Mouse (Mus musculus): ENCODE data around the gene Ccnt1. TPM values are rescaled to one million over a fixed set of nuclear protein-coding genes. Genes with fewer than 3 reads are reported as not detected.
"Not testable (repeated sequence)": the region's sequence is repeated elsewhere in the genome, so short reads cannot be mapped to it uniquely, and the experiment has no call there.

Gene Ccnt1
- polyA plus RNA-seq, 2 experiments = 19.4 to 45.3 TPM

- Histone ChIP-seq H3K4me3 (replicated peaks; ENCODE audit: low read length) (no peak overlapping the region), H3K4me1 (ENCODE audit: control insufficient read depth, insufficient read depth, low read length) (no peaks in the 10 kb centered on the region), H3K27ac (replicated peaks; ENCODE audit: low read depth, low read length) (no peak overlapping the region), H3K9me3 (ENCODE audit: control insufficient read depth, low read length) (no peaks in the 10 kb centered on the region), H3K9ac (ENCODE audit: low read depth, low read length, severe bottlenecking) (no peak overlapping the region), H3K4me2 (replicated peaks; ENCODE audit: low read depth, low read length, severe bottlenecking) (no peak overlapping the region), H3K36me3 (ENCODE audit: control insufficient read depth, insufficient read depth, low read length) (peaks cover 98% of the 10 kb centered on the region), H3K27me3 (ENCODE audit: control insufficient read depth, insufficient read depth, low read length) (no peaks in the 10 kb centered on the region)
- TF ChIP-seq POLR2A (IDR thresholded peaks at IDR 0.05; ENCODE audit: borderline replicate concordance, extremely low read depth, insufficient read depth, insufficient read length) = no peak
- DNase-seq (ENCODE audit: low spot score) (no peak), ATAC-seq (ENCODE audit: low FRiP score, low read depth) (no peak)
- 92% methylated on average over 5 of the region's 5 CpGs for WGBS
Observed at GRCm38 (mm10) chr15:98595049-98595448, 24.3 kb upstream of the Ccnt1 start.

- H3K9ac ChIP-seq (ENCODE audit: low read depth, low read length, severe bottlenecking) = no peak overlapping the region
- H3K36me3 ChIP-seq (ENCODE audit: control insufficient read depth, insufficient read depth, low read length) = peaks cover 97% of the 10 kb centered on the region
- TF ChIP-seq POLR2A (IDR thresholded peaks at IDR 0.05; ENCODE audit: borderline replicate concordance, extremely low read depth, insufficient read depth, insufficient read length) = no peak
- no peak overlapping the region for H3K4me2 ChIP-seq (replicated peaks; ENCODE audit: low read depth, low read length, severe bottlenecking)
- WGBS = 79% methylated on average over 19 of the region's 19 CpGs
- ATAC-seq (ENCODE audit: low FRiP score, low read depth) = no peak
- no peak overlapping the region for H3K4me3 ChIP-seq (replicated peaks; ENCODE audit: low read length)
- no peaks in the 10 kb centered on the region for H3K4me1 ChIP-seq (ENCODE audit: control insufficient read depth, insufficient read depth, low read length)
- H3K27ac ChIP-seq (replicated peaks; ENCODE audit: low read depth, low read length) = no peak overlapping the region
- no peaks in the 10 kb centered on the region for H3K9me3 ChIP-seq (ENCODE audit: control insufficient read depth, low read length)
- H3K27me3 ChIP-seq (ENCODE audit: control insufficient read depth, insufficient read depth, low read length) = no peaks in the 10 kb centered on the region
- DNase-seq (ENCODE audit: low spot score) = no peak
Observed at GRCm38 (mm10) chr15:98594193-98594592, 23.5 kb upstream of the Ccnt1 start.

DNA sequence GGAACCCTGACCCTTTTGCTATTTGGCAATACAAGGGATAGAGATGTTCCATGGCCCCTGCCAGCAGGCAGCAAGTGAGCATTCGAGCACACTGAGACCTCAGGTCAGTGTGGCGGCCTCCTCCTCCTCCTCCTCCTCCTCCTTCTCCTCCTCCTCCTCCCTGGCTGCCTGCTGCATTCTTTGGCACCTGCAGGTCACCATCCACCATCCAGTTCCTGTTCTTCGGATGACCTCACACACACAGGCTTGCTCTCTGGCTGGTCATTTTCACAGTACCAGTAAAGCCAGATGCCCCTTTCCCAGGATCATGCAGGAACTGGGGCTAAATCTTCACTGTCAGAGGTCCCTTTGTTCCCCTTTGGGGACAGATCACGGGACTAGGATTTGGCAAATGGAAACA is 20.7 kb upstream of the Ccnt1 start:
- H3K9ac ChIP-seq (ENCODE audit: low read depth, low read length, severe bottlenecking) = no peak overlapping the region
- no peak overlapping the region for H3K4me3 ChIP-seq (replicated peaks; ENCODE audit: low read length)
- TF ChIP-seq POLR2A (IDR thresholded peaks at IDR 0.05; ENCODE audit: borderline replicate concordance, extremely low read depth, insufficient read depth, insufficient read length) = no peak
- ATAC-seq (ENCODE audit: low FRiP score, low read depth) (no peak), DNase-seq (ENCODE audit: low spot score) (no peak)
- H3K36me3 ChIP-seq (ENCODE audit: control insufficient read depth, insufficient read depth, low read length) = peaks cover 70% of the 10 kb centered on the region
- 72% methylated on average over 3 of the region's 4 CpGs for WGBS
- H3K27me3 ChIP-seq (ENCODE audit: control insufficient read depth, insufficient read depth, low read length) = no peaks in the 10 kb centered on the region
- H3K27ac ChIP-seq (replicated peaks; ENCODE audit: low read depth, low read length) = no peak overlapping the region
- no peak overlapping the region for H3K4me2 ChIP-seq (replicated peaks; ENCODE audit: low read depth, low read length, severe bottlenecking)
- no peaks in the 10 kb centered on the region for H3K9me3 ChIP-seq (ENCODE audit: control insufficient read depth, low read length)
- H3K4me1 ChIP-seq (ENCODE audit: control insufficient read depth, insufficient read depth, low read length) = no peaks in the 10 kb centered on the region

GRCm38 (mm10) chr15:98589640-98590336 is 19.1 kb upstream of the Ccnt1 start:
- TF ChIP-seq POLR2A (IDR thresholded peaks at IDR 0.05; ENCODE audit: borderline replicate concordance, extremely low read depth, insufficient read depth, insufficient read length) = no peak
- 56% methylated on average over 7 of the region's 7 CpGs for WGBS
- H3K4me3 ChIP-seq (replicated peaks; ENCODE audit: low read length) = no peak overlapping the region

DNA sequence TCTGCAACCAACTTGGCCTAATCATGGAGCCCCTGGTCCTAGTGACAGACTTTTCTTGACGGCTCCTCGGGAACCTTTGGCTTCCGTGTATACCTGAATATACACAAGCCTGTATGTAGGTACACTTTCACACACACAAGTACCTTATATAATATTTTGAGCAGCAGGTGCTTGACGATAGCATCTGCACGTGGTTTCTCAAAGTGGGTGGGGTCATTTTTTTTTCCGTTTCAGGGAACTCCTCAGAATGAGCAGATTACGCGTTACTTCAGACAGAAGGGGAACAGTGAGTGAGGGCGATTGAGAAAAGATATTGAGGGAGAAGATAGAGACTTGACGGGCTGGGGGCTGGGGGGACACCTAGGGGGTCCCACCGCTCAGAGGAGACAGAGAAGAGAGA is 17.0 kb upstream of the Ccnt1 start:
- TF ChIP-seq POLR2A (IDR thresholded peaks at IDR 0.05; ENCODE audit: borderline replicate concordance, extremely low read depth, insufficient read depth, insufficient read length) = no peak
- Histone ChIP-seq H3K9me3 (ENCODE audit: control insufficient read depth, low read length) (no peaks in the 10 kb centered on the region), H3K4me3 (replicated peaks; ENCODE audit: low read length) (no peak overlapping the region), H3K27ac (replicated peaks; ENCODE audit: low read depth, low read length) (no peak overlapping the region), H3K4me1 (ENCODE audit: control insufficient read depth, insufficient read depth, low read length) (no peaks in the 10 kb centered on the region), H3K36me3 (ENCODE audit: control insufficient read depth, insufficient read depth, low read length) (peaks cover 34% of the 10 kb centered on the region), H3K4me2 (replicated peaks; ENCODE audit: low read depth, low read length, severe bottlenecking) (no peak overlapping the region), H3K27me3 (ENCODE audit: control insufficient read depth, insufficient read depth, low read length) (no peaks in the 10 kb centered on the region), H3K9ac (ENCODE audit: low read depth, low read length, severe bottlenecking) (no peak overlapping the region)
- 89% methylated on average over 11 of the region's 11 CpGs for WGBS
- DNase-seq (ENCODE audit: low spot score) (no peak), ATAC-seq (ENCODE audit: low FRiP score, low read depth) (no peak)

More at GRCm38 (mm10) chr15:98589640-98590336, 19.1 kb upstream of the Ccnt1 start:
- no peak for ATAC-seq (ENCODE audit: low FRiP score, low read depth)
- no peak for DNase-seq (ENCODE audit: low spot score)
- H3K27ac ChIP-seq (replicated peaks; ENCODE audit: low read depth, low read length) = no peak overlapping the region
- H3K36me3 ChIP-seq (ENCODE audit: control insufficient read depth, insufficient read depth, low read length) = peaks cover 54% of the 10 kb centered on the region
- H3K4me1 ChIP-seq (ENCODE audit: control insufficient read depth, insufficient read depth, low read length) = no peaks in the 10 kb centered on the region
- no peak overlapping the region for H3K9ac ChIP-seq (ENCODE audit: low read depth, low read length, severe bottlenecking)
- H3K27me3 ChIP-seq (ENCODE audit: control insufficient read depth, insufficient read depth, low read length) = no peaks in the 10 kb centered on the region
- no peak overlapping the region for H3K4me2 ChIP-seq (replicated peaks; ENCODE audit: low read depth, low read length, severe bottlenecking)
- H3K9me3 ChIP-seq (ENCODE audit: control insufficient read depth, low read length) = no peaks in the 10 kb centered on the region

DNA sequence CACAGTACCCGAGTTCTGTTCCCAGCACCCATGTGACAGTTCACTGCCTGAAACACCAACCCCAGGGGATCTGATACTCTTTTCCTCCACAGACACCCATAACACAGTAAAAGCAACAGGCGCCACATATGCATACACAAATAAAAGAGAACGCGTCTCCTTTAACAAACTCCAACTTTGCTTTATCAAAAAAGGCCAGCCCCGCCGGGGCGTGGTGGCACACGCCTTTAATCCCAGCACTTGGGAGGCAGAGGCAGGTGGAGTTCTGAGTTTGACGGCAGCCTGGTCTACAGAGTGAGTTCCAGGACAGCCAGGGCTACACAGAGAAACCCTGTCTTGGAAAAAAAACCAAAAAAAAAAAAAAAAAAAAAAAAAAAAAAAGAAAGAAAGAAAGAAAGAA is 15.4 kb upstream of the Ccnt1 start:
- H3K4me3 ChIP-seq (replicated peaks; ENCODE audit: low read length); H3K4me1 ChIP-seq (ENCODE audit: control insufficient read depth, insufficient read depth, low read length); DNase-seq (ENCODE audit: low spot score); H3K27me3 ChIP-seq (ENCODE audit: control insufficient read depth, insufficient read depth, low read length); H3K9ac ChIP-seq (ENCODE audit: low read depth, low read length, severe bottlenecking); H3K27ac ChIP-seq (replicated peaks; ENCODE audit: low read depth, low read length); ATAC-seq (ENCODE audit: low FRiP score, low read depth); H3K9me3 ChIP-seq (ENCODE audit: control insufficient read depth, low read length); H3K4me2 ChIP-seq (replicated peaks; ENCODE audit: low read depth, low read length, severe bottlenecking): not testable (repeated sequence)
- WGBS = 73% methylated on average over 9 of the region's 9 CpGs
- peaks cover 18% of the 10 kb centered on the region for H3K36me3 ChIP-seq (ENCODE audit: control insufficient read depth, insufficient read depth, low read length)

Data from limb, embryonic 14.5 days (tissue).